Mouse (Mus musculus) kidney, postnatal 10 days (tissue): ENCODE data around the gene Gm3371.
"Not testable (repeated sequence)": the region's sequence is repeated elsewhere in the genome, so short reads cannot be mapped to it uniquely, and the experiment has no call there.

Source experiments
- DNase-seq: peaks from one replicate; pipeline ENCODE4 v3.0.0; 2021; ENCODE audit warnings: mixed read lengths

Gene Gm3371

GRCm38 (mm10) chr14:44410588-44410987, at the start of gene Gm3371:
TSS of gene Gm3371 (minus strand) at chr14:44410688.
- DNase-seq: not testable (repeated sequence)

DNA sequence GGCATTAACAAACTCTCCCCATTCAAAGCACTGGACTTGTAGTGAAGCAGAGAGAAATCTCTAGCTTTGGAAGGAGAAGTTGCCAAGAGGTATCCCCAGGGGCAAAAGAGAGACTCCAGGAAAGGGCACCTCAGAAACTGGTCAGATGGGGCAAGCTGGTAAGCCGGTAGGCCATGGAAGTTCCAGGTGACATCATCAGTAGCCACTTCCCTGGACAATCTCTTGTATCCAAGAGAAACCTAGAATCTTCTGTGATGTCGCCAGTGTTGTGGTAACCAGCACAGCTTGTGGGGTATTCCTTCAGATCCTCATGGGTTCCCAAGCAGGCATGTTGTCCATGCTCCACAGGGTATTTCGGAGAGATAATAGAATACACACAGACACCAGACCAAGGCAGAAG, 22.8 kb upstream of the Gm3371 start, which contains the start of gene Gm8232:
TSS of gene Gm8232 (plus strand) at position 301 of the 400 bp plus-strand sequence.
- not testable (repeated sequence) for DNase-seq

DNA sequence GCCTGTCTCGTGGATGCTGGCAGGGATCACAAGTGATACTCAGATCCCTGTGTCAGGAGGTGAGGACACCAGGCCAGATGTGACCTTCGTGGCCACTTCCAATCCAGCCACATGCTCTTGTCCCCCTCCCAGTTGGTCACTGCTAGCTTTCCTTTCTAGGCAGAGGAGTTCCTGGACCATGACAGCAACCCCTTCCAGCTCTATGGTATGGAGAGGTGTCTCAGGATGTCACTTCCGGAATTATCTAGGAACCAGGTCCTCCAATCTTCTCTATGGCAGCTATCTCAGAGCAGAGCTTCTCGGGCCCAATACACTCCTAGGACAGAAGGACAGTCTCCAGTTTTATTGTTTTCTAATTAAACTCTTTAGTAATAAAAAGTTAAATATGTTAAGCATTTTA, 26.3 kb downstream of the Gm3371 start:
- DNase-seq: not testable (repeated sequence)

- DNase-seq: not testable (repeated sequence)
Observed at GRCm38 (mm10) chr14:44365057-44365456, 45.4 kb downstream of the Gm3371 start, which contains the start of gene Gm8229. TSS of gene Gm8229 (plus strand) at chr14:44365357.

- not testable (repeated sequence) for DNase-seq
Observed at GRCm38 (mm10) chr14:44362301-44362700, 48.2 kb downstream of the Gm3371 start.

DNA sequence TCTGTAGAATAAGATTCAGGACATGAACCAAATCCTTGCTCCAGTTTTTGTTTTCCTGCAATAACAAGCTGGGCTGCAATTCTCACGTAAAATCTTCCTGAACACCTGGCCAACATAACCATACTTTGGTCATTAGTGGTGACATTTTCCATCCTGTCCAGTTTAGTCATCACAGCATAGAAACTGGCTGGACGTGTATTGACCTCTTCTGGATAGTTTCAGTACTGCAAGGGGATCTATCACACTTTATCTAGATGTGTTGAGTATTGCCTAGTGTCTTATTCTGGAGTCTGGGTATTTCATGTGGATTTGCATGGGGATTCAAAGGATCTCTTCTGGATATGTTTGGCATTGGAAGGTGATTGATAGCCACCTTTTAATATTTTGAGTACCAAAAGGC, 49.1 kb downstream of the Gm3371 start:
- not testable (repeated sequence) for DNase-seq
